Mouse (Mus musculus) forebrain, embryonic 16.5 days (tissue): Measurements from ENCODE around the gene Sh2b3. TPM values are rescaled to one million over a fixed set of nuclear protein-coding genes. Genes with fewer than 3 reads are reported as not detected.

Experiments used
- ATAC-seq: fragments of 200-750 bp; cut with Nextera tagmentation; 2 replicates; pipeline ENCODE4 v1.8.0; 2017; ENCODE audit warnings: mild to moderate bottlenecking, moderate library complexity
- H3K27ac ChIP-seq: fragments of 300-500 bp; sonication (generic); 2 replicates; pipeline ENCODE4 v1.5.1; 2014; ENCODE audit warnings: low read length, control low read depth
- H3K27me3 ChIP-seq: fragments of 300-500 bp; sonication (generic); replicated peaks from 2 replicates; pipeline ENCODE4 v1.6.1; 2014; ENCODE audit warnings: low read length; ENCODE audit not compliant: control insufficient read depth, insufficient read depth
- H3K36me3 ChIP-seq: fragments of 300-500 bp; sonication (generic); 2 replicates; pipeline ENCODE4 v1.6.1; 2014; ENCODE audit not compliant: control insufficient read depth, insufficient read depth
- H3K4me1 ChIP-seq: fragments of 300-500 bp; sonication (generic); replicated peaks from 2 replicates; pipeline ENCODE4 v1.6.1; 2014; ENCODE audit warnings: low read length; ENCODE audit not compliant: control insufficient read depth, insufficient read depth
- H3K4me2 ChIP-seq: fragments of 300-500 bp; sonication (generic); 2 replicates; pipeline ENCODE4 v1.6.1; 2014; ENCODE audit warnings: mild to moderate bottlenecking, low read length, control low read depth
- H3K4me3 ChIP-seq: fragments of 300-500 bp; sonication (generic); replicated peaks from 2 replicates; pipeline ENCODE4 v1.5.1; 2014; ENCODE audit warnings: mild to moderate bottlenecking, low read length, control low read depth
- H3K9ac ChIP-seq: fragments of 300-500 bp; sonication (generic); replicated peaks from 2 replicates; pipeline ENCODE4 v1.6.1; 2014; ENCODE audit warnings: low read depth, low read length, control low read depth
- H3K9me3 ChIP-seq: fragments of 300-500 bp; sonication (generic); 2 replicates; pipeline ENCODE4 v1.6.1; 2016; ENCODE audit warnings: low read length; ENCODE audit not compliant: control insufficient read depth
- WGBS: fragments of 180-500 bp; shearing (Covaris S2); extraction: QIAGEN DNeasy Blood & Tissue Kit; methylation state at CpG from one replicate; pipeline ENCODE4 v1.1.7; 2014; 5-methylcytosine and 5-hydroxymethylcytosine counted together
- polyA plus RNA-seq: library from polyadenylated mRNA; unstranded; fragments of >200 nt; fragmentation: Nextera tagmentation; extraction: Ambion mirVana; gene quantifications from 2 replicates; pipeline ENCODE4 v1.2.1, GENCODE M21; 2015

Sh2b3 gene
- polyA plus RNA-seq, 1 experiment from 2014 or later, result 5.9 TPM

- H3K36me3 ChIP-seq, result no peaks in the 10 kb centered on the region
- no peak overlapping the region for H3K27ac ChIP-seq
- ATAC-seq, result no peak
- peaks cover 27% of the 10 kb centered on the region for H3K4me1 ChIP-seq
- no peak overlapping the region for H3K9ac ChIP-seq
- WGBS, result 86% methylated on average over 6 of the region's 6 CpGs
- H3K4me3 ChIP-seq, result no peak overlapping the region
- peaks cover 2% of the 10 kb centered on the region; the same call in 1 of the 2 replicates for H3K27me3 ChIP-seq
- no peaks in the 10 kb centered on the region for H3K9me3 ChIP-seq
- no peak overlapping the region for H3K4me2 ChIP-seq
Measured at GRCm38 (mm10) chr5:121831002-121831601, 6.3 kb downstream of the Sh2b3 start.

- Histone ChIP-seq H3K27ac (no peak overlapping the region), H3K27me3 (peaks cover 2% of the 10 kb centered on the region; the same call in 1 of the 2 replicates), H3K4me3 (peak overlapping the region; percentile 51), H3K4me1 (peaks cover 18% of the 10 kb centered on the region), H3K4me2 (peak overlapping the region; percentile 95), H3K9ac (peak overlapping the region; percentile 61), H3K9me3 (no peaks in the 10 kb centered on the region), H3K36me3 (no peaks in the 10 kb centered on the region)
- ATAC-seq, result peak; percentile 62
- 5% methylated on average over 82 of the region's 82 CpGs for WGBS
Measured at GRCm38 (mm10) chr5:121828491-121829432, 8.7 kb downstream of the Sh2b3 start.

DNA sequence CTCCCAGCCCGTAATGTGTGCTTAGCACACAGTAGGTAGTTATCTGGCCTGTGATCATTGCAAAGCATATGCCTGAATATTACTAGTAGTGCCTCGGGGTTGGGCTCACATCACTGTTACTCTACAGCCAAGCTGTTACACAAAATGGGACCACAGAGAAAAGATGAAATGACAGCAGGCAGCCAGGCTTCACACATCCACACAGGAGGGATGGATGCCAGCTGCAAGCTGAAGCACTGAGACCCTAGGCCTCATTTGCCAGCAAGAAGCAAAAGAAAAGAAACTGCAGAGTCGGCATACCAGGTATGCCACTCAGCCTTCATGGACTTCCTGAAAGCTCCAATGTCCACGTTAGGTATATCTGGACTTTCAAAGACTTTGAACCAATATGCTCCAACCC lies 9.6 kb downstream of the Sh2b3 start:
- H3K27ac ChIP-seq, result no peak overlapping the region; the same call in 1 of the 2 replicates
- peak overlapping the region; percentile 61; the same call in 1 of the 2 replicates for H3K9ac ChIP-seq

GRCm38 (mm10) chr5:121825606-121826005 lies 11.8 kb downstream of the Sh2b3 start:
- H3K4me2 ChIP-seq, result no peak overlapping the region
- no peaks in the 10 kb centered on the region for H3K9me3 ChIP-seq
- no peak overlapping the region for H3K9ac ChIP-seq
- no peak overlapping the region for H3K4me3 ChIP-seq
- H3K27ac ChIP-seq, result no peak overlapping the region
- peaks cover 18% of the 10 kb centered on the region for H3K4me1 ChIP-seq
- H3K36me3 ChIP-seq, result no peaks in the 10 kb centered on the region
- no peak for ATAC-seq
- peaks cover 2% of the 10 kb centered on the region; the same call in 1 of the 2 replicates for H3K27me3 ChIP-seq
- WGBS, result 84% methylated on average over 3 of the region's 3 CpGs

More for the DNA sequence above, 9.6 kb downstream of the Sh2b3 start:
- H3K36me3 ChIP-seq, result no peaks in the 10 kb centered on the region
- H3K4me2 ChIP-seq, result peak overlapping the region; percentile 95
- no peak overlapping the region for H3K4me3 ChIP-seq
- 48% methylated on average over 4 of the region's 4 CpGs for WGBS
- ATAC-seq, result peak; percentile 41
- H3K9me3 ChIP-seq, result no peaks in the 10 kb centered on the region
- peaks cover 2% of the 10 kb centered on the region; the same call in 1 of the 2 replicates for H3K27me3 ChIP-seq
- H3K4me1 ChIP-seq, result peaks cover 18% of the 10 kb centered on the region

DNA sequence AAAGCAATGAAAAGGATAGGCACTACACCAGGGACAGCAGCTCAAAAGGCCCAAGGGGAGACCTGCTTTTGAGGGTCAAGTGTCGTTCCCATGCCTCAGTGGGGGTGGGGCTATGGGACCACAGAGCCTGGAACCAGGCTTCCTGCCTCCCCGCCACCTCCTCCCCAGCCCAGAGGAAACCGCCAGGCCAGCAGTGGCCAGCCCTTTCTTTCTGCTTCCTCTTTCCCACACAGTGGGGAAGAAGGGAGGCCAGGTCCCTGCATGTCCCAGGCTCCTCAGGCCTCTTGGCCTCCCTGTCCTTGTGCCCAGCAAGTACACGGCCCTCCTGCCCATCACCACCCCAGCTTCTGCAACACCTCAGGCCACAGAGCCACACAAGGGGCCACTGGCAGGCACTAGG lies 13.3 kb downstream of the Sh2b3 start:
- no peaks in the 10 kb centered on the region for H3K27me3 ChIP-seq
- no peak for ATAC-seq
- peaks cover 16% of the 10 kb centered on the region for H3K4me1 ChIP-seq
- H3K27ac ChIP-seq, result no peak overlapping the region
- no peak overlapping the region for H3K4me2 ChIP-seq
- H3K9me3 ChIP-seq, result no peaks in the 10 kb centered on the region
- H3K36me3 ChIP-seq, result no peaks in the 10 kb centered on the region
- WGBS, result 69% methylated on average over 4 of the region's 4 CpGs
- no peak overlapping the region for H3K4me3 ChIP-seq
- no peak overlapping the region for H3K9ac ChIP-seq

- Histone ChIP-seq H3K27ac (no peak overlapping the region), H3K4me1 (peaks cover 12% of the 10 kb centered on the region), H3K4me2 (no peak overlapping the region), H3K36me3 (peaks cover 2% of the 10 kb centered on the region), H3K4me3 (no peak overlapping the region), H3K9ac (no peak overlapping the region), H3K27me3 (no peaks in the 10 kb centered on the region), H3K9me3 (no peaks in the 10 kb centered on the region)
- WGBS, result 100% methylated on average over 1 of the region's 1 CpGs
- no peak for ATAC-seq
Measured at GRCm38 (mm10) chr5:121823668-121824067, 13.8 kb downstream of the Sh2b3 start.

DNA sequence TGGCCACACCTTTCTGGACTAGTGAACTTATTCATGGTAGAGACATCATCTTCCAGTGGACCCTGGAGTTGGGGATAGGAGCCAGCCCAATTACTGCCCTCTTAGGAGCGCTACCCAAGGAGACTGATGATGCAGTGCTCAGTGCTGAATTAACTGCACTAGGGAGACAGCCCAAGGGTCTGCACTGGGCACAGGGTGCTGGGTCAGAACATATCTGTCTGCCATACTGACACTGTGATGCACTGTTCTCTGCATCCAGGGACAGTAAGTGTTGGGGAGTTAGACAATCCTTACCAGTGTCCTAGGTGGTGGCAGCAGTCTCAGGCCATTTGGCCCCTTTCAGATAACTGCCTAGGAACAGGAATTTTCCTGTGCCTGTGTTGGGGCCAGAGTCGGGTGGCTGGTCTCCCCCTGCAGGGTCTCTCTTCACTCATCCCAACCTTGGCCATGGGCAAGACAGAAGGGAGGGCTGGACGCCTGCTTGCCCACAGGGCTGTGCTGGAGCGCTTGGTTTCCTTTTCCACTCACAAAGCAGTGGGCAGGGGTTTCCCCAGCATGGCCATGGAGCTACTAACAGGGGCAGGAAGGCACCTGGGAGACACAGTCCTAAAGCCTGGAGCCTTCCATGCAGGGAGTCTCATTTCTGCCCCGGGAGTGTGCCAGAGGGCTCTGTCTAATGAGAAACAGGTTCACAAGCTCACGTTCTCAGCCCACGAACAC lies 14.5 kb downstream of the Sh2b3 start:
- Histone ChIP-seq H3K9me3 (no peaks in the 10 kb centered on the region), H3K4me3 (no peak overlapping the region), H3K4me2 (no peak overlapping the region), H3K9ac (no peak overlapping the region), H3K27me3 (no peaks in the 10 kb centered on the region), H3K36me3 (peaks cover 4% of the 10 kb centered on the region), H3K27ac (no peak overlapping the region), H3K4me1 (peaks cover 4% of the 10 kb centered on the region)
- 79% methylated on average over 7 of the region's 7 CpGs for WGBS
- no peak for ATAC-seq

- Histone ChIP-seq H3K4me3 (no peak overlapping the region), H3K27ac (no peak overlapping the region), H3K9ac (no peak overlapping the region), H3K4me2 (no peak overlapping the region), H3K27me3 (no peaks in the 10 kb centered on the region), H3K9me3 (no peaks in the 10 kb centered on the region), H3K4me1 (no peaks in the 10 kb centered on the region), H3K36me3 (peaks cover 7% of the 10 kb centered on the region)
- WGBS, result 80% methylated on average over 5 of the region's 5 CpGs
- no peak for ATAC-seq
Measured at GRCm38 (mm10) chr5:121821552-121821951, 15.9 kb downstream of the Sh2b3 start.

DNA sequence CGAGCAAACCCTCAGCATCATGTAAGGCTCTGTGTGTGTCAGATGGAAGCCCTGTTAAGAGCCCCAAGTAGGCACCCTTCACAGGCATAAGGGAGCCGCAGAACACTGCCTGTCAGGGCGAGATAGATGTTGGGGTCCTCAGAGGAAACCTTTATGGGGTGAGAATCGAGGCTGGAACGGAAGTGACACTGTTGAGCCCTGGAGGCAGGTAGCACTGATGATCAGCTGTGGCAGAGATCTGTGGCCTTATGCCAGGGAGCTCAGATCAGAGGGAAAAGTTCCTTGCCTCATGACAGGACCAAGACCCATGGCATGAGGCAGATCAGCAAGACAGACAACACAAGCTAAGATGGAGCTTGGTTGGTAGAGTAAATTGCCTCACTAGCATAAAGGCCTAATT lies 16.3 kb downstream of the Sh2b3 start:
- no peak for ATAC-seq
- H3K4me1 ChIP-seq, result no peaks in the 10 kb centered on the region
- H3K4me2 ChIP-seq, result no peak overlapping the region
- H3K36me3 ChIP-seq, result peaks cover 12% of the 10 kb centered on the region
- H3K9me3 ChIP-seq, result no peaks in the 10 kb centered on the region
- no peak overlapping the region for H3K4me3 ChIP-seq
- no peak overlapping the region for H3K27ac ChIP-seq
- no peaks in the 10 kb centered on the region for H3K27me3 ChIP-seq
- WGBS, result 89% methylated on average over 5 of the region's 5 CpGs
- H3K9ac ChIP-seq, result no peak overlapping the region
